Mouse (Mus musculus): ENCODE results near the gene Noc3l.

Noc3l gene

DNA sequence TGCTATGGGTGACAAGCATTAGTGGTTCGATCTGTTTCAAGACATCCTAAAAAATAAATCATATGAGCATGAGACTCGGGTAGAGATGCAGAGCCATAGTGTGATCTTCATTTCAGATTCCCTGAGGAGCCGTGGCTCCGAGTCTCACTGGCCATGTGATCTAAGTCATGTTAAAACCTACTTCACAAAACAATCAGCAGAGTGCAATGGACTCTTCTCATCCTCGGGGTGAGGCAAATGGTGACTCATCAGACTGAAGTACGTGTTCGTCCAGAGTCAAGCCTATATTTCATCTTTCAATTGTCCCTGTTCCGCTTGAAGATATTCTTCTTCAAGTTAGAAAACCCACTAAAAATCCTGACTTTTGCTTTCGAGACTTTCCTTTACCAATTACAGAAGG, 35.5 kb downstream of the Noc3l start:
- ChIA-PET POLR2A (no interaction called here), CTCF (no interaction called here)

DNA sequence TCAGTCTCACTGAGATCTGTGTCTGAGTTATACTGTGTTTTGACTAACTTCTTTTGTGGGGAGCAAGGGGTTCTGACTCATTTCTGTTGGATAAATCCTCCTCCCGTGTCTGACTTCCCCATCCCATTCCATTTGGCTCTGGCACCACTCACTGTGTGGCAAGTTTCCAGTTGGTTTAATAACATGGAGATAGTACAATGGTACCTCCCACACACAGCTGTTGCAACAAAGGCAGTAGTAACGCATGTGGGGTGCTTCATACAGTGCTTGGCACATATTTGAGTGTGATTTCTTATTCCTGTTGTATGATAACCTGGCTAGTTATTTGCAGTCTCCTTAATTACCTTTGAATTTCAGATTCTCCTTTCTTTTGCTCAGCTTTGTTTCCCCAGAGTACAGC, 40.2 kb downstream of the Noc3l start:
- ChIA-PET POLR2A (no interaction called here), CTCF (no interaction called here)

DNA sequence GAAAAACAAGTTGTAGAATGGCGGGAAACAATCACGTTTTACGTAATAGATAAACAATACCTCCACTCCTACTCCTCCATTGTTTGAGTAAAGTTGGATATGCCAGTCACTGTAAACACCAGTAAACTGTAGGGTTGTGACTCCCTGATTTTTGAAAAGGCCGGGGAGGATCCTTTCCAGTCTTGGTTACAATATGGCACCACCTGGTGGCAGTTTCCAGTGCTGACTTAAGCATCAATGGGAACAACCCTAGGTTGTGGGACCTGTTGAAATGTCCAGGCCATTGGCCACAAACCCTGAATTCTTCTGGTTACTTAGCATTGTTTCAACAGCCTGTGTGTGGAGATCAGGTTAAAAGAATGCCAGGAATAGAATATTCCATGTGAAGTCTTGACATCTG, 43.5 kb downstream of the Noc3l start:
- ChIA-PET CTCF (interaction anchor here in 1 of 4 experiments (0.6 kb wide), 1 partner anchor 14 kb away, joined by 3 read pairs; no protein-coding TSS in a partner anchor), POLR2A (no interaction called here)

DNA sequence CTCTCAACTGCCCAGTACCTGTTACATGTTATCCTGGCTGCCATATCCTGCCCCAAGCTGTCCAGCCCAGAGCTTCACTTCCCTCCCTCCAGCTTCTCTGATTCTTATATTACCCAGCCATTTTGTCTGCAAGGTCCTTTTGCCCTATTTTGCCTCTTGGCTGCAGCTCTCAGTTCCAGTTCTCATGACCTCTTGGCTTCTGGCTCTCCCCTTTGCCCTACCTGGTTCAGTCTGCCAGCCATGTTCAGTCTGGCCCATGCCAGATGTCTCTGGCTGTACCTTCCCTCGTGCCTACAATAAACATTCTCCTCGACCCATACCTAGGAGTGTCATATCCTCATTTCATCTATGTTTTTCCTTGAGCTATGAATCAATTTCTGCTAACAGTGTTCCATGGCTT, 52.7 kb downstream of the Noc3l start:
- POLR2A ChIA-PET = interaction anchor here in 2 of 4 experiments (0.6 to 0.9 kb wide), 3 partner anchors 10 to 980 kb away, joined by 3 to 6 read pairs (median 3); no protein-coding TSS in a partner anchor
- CTCF ChIA-PET = interaction anchor here in 2 of 4 experiments (0.6 to 1.1 kb wide), 2 partner anchors 342 to 411 kb away, joined by 3 to 5 read pairs; no protein-coding TSS in a partner anchor

DNA sequence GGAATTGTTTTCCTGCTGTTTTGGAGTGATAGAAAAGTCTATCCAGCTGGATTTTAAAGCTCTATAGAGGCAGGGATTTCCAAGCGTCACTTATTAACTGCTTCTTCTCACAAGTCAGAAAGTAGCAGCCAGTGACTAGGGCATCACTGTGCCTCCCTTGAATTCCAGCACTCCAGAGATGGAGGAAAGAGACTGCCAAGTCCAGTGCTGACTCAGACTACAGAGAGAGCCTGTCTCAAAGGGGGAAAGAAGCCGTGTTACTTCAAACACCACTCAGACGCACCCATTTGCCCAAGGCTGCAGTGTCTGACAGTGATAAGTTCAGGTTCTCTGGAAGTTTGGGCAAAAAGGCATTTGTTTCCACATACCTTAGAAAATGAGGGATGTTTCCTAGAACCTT, 58.6 kb downstream of the Noc3l start:
- POLR2A ChIA-PET = interaction anchor here in 1 of 4 experiments (0.5 to 1.2 kb wide), 4 partner anchors 9 to 426 kb away, joined by 3 to 4 read pairs (median 4); no protein-coding TSS in a partner anchor
- CTCF ChIA-PET = no interaction called here

DNA sequence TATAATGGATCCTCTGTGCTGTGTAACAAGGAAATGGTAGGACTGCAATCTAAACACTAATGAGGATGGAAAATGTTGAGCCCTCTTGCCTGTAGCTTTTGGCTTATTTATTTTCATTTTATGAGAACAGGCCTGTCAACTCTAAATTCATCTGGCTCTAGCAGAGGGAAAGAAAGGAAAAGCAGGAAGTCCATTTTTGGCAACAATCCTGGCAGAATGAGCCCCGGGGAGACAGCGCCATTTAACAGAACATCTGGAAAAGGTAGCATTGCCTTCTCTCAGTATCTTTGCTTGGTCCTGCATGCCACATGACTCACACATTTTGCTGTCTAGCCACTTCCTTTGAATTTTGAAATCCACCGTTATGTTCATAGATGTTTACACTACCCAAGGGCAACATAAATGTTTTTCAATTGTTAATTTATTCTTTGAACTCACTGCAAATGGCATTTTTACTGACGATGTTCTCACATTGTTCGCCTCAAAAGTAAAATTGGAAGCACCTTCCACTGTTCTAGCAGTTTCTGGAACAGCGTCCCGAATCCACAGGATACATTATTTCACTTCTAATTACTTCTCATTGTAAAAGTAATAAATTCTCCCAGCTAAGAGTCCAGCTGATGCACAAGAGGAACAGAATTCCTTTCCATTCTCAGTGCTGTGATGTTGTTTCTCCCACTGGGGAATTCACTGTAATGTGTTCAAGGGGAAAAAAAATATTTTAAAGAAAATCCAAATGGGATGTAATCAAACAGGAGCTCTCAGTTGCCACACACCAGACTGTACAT, 60.2 kb downstream of the Noc3l start:
- POLR2A ChIA-PET = interaction anchor here in 1 of 4 experiments (0.8 kb wide), 1 partner anchor 10 kb away, joined by 3 read pairs; no protein-coding TSS in a partner anchor
- CTCF ChIA-PET = interaction anchor here in 1 of 4 experiments (0.6 kb wide), 1 partner anchor 10 kb away, joined by 3 read pairs; no protein-coding TSS in a partner anchor

DNA sequence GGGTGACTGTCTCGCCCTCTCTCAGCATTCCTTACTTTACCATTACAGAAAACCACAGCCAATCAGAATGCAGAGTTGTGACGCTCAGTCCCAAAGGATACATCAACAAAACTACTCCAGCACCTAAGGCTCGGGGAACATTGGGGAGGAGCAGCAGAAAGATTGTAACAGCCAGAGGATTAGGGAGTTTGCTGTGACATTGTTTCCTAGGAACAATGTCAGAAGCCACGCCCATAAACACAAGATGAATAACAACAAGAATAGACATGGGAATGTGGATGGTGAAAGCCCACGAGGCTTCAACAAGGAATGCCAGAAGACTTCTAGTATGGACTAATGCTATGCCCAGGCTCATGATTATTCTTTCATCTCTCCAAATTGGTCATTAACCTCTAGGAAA, 61.0 kb downstream of the Noc3l start:
- ChIA-PET CTCF (no interaction called here), POLR2A (no interaction called here)

DNA sequence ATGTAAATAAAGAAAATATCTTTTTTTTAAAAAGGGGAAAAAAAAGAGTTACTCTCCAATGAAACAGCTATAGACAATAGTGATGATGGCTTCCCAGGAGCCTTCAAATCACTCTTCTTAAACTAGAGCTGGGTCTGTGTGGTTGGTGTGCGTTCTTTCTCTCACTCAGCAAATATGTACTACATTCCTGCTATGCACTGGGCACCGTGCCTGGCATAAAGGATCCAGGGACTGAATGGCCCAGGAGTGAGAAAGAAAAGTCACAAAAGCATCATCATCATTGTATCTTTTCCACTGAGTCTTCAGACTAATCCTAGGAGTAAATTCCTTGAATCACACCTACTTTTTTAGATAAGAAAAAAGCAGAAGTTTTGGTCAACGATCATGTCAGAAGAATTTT, 61.9 kb downstream of the Noc3l start:
- ChIA-PET CTCF (no interaction called here), POLR2A (interaction anchor here in 1 of 4 experiments (0.9 kb wide), 1 partner anchor 9 kb away, joined by 3 read pairs; no protein-coding TSS in a partner anchor)

DNA sequence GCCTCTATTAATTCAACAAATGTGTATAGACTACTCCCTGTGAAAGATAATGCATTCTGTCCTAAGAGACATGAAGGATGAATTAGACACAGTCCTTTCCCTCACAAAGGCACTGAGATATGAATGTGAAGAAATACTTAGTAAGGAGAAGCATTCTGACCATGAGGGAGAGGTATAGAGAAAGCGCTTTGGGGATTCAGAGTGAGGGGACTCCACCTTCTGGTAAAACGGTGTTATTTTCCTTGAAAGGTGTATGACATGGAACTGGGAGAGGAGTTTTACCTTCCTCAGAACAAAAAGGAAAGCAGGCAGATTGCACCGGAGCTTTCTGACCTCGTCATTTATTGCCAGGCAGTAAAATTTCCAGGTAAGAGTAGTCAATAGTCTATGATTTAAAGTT, 68.8 kb downstream of the Noc3l start:
- POLR2A ChIA-PET = no interaction called here
- CTCF ChIA-PET = no interaction called here

DNA sequence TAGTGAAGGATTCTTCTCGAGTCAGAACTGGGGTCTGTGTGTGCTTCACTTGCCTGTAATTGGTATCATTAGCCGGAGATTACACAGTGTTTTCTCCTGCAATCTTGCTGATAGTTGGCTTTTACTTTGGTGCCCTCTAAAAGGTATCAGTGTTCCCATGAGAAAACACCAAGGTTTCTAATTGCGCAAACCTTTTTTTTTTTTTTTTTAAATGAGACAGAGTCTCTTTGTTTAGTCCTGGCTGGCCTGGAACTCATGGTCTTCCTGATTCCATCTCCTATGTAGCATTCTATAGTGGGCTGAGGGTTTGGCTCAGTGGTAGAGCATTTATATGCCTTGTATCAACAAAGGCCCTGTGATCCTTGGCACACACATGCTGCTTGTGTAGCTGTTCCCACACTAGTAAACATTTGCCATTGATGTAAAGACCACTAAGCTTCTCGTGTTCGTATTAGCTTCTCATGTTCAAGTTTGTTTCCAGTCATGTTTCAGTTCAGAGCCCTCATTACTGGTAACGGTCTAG, 72.5 kb downstream of the Noc3l start:
- ChIA-PET CTCF (interaction anchor here in 1 of 4 experiments (0.7 kb wide), 1 partner anchor 28 kb away, joined by 4 read pairs; no protein-coding TSS in a partner anchor), POLR2A (no interaction called here)

DNA sequence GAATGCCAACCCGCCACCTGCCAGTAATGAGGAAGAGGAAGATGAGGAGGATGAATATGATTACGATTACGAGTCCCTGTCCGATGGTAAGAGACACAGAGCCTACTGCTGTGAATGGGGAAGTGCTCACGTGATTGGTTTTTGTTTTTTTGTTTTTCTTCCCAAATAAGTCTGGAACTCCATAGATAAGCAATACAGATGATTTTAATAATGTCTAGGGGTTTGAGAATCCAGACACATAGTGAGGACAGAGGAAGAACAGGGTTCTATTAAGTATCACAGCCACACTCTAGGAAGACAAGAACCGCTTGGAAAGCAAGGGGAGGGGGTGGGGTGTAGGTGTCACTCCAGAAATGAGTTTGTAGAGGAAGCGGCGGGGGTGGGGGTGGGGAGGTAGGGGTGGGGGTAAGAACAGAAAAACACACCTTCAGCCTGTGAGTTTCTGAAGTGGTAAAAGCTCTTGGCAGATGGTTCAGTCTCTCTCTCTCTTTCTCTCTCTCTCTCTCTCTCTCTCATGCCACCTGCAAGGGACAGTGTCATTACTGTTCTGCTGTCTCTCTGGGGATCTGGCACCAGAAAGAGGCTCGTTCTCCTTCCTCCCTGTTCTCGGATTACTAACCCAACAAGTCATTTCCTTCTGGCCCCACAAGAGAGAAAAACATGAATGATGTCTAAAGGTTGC, 73.1 kb downstream of the Noc3l start:
- CTCF ChIA-PET = no interaction called here

DNA sequence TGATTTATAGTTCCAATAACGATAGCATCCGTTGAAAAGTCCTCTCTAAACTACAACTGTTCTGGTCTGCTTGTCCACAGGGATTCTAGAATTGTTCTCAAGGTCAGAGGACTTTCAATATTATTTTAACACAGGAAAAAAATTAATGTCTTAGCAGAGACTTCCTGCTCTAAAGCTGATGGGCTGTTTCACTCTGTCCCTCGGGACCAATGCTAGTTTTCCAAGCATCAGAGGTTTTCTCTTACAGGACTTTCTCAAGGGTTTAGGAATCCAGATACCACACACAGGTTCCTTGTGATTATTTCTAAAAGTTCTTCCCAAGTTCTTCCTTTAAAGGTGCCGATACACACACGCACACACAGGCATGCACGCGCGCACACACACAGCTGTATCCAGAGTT, 74.5 kb downstream of the Noc3l start:
- POLR2A ChIA-PET = interaction anchor here in 2 of 4 experiments (0.8 to 1.0 kb wide), 2 partner anchors 84 to 468 kb away, joined by 3 read pairs; no protein-coding TSS in a partner anchor
- CTCF ChIA-PET = no interaction called here

More for the DNA sequence above, 73.1 kb downstream of the Noc3l start:
- POLR2A ChIA-PET = no interaction called here
